Mouse (Mus musculus) intestine, embryonic 14.5 days (tissue): ENCODE data around the gene Kcnj4. TPM values are rescaled to one million over a fixed set of nuclear protein-coding genes. Genes with fewer than 3 reads are reported as not detected.

Experiments used
- ATAC-seq: fragments of 200-750 bp; cut with Nextera tagmentation; replicated peaks from 2 replicates; pipeline ENCODE4 v1.8.0; 2017; ENCODE audit warnings: low read depth, moderate number of reproducible peaks, moderate TSS enrichment, moderate library complexity; ENCODE audit not compliant: low FRiP score, low TSS enrichment
- DNase-seq: peaks from one replicate; pipeline ENCODE4 v3.0.0-alpha.2; 2018; ENCODE audit warnings: low spot score
- H3K27ac ChIP-seq: fragments of 300-500 bp; sonication (generic); 2 replicates; pipeline ENCODE4 v1.5.1; 2014; ENCODE audit warnings: low read depth, mild to moderate bottlenecking, control low read depth
- H3K27me3 ChIP-seq: fragments of 300-500 bp; sonication (generic); replicated peaks from 2 replicates; pipeline ENCODE4 v1.6.1; 2014; ENCODE audit warnings: low read length, control low read depth; ENCODE audit not compliant: control insufficient read depth, insufficient read depth
- H3K36me3 ChIP-seq: fragments of 300-500 bp; sonication (generic); 2 replicates; pipeline ENCODE4 v1.6.1; 2014; ENCODE audit warnings: low read length, control low read depth; ENCODE audit not compliant: control insufficient read depth, insufficient read depth
- H3K4me1 ChIP-seq: fragments of 300-500 bp; sonication (generic); replicated peaks from 2 replicates; pipeline ENCODE4 v1.6.1; 2014; ENCODE audit warnings: low read length, control low read depth, mixed read lengths; ENCODE audit not compliant: control insufficient read depth, insufficient read depth
- H3K4me2 ChIP-seq: fragments of 300-500 bp; sonication (generic); 2 replicates; pipeline ENCODE4 v1.6.1; 2014; ENCODE audit warnings: low read length
- H3K4me3 ChIP-seq: fragments of 300-500 bp; sonication (generic); 2 replicates; pipeline ENCODE4 v1.5.1; 2014; ENCODE audit warnings: low read depth, low read length, control low read depth, mixed read lengths
- H3K9ac ChIP-seq: fragments of 300-500 bp; sonication (generic); 2 replicates; pipeline ENCODE4 v1.6.1; 2014; ENCODE audit warnings: mild to moderate bottlenecking, low read length
- H3K9me3 ChIP-seq: fragments of 300-500 bp; sonication (generic); 2 replicates; pipeline ENCODE4 v1.6.1; 2016; ENCODE audit warnings: low read length, control low read depth; ENCODE audit not compliant: control insufficient read depth
- WGBS: fragments of 180-500 bp; shearing (Covaris S2); extraction: QIAGEN DNeasy Blood & Tissue Kit; methylation state at CpG from one replicate; pipeline ENCODE4 v1.1.7; 2014; 5-methylcytosine and 5-hydroxymethylcytosine counted together
- polyA plus RNA-seq: library from polyadenylated mRNA; unstranded; fragments of >200 nt; fragmentation: Nextera tagmentation; extraction: Ambion mirVana; gene quantifications from 2 replicates; pipeline ENCODE4 v1.2.1, GENCODE M21; 2014

Kcnj4 gene
- polyA plus RNA-seq, 1 experiment from 2014 or later, result 0.08 TPM

GRCm38 (mm10) chr15:79441331-79442256 lies 63.4 kb downstream of the Kcnj4 start:
- peak overlapping the region; percentile 83 for H3K4me3 ChIP-seq

DNA sequence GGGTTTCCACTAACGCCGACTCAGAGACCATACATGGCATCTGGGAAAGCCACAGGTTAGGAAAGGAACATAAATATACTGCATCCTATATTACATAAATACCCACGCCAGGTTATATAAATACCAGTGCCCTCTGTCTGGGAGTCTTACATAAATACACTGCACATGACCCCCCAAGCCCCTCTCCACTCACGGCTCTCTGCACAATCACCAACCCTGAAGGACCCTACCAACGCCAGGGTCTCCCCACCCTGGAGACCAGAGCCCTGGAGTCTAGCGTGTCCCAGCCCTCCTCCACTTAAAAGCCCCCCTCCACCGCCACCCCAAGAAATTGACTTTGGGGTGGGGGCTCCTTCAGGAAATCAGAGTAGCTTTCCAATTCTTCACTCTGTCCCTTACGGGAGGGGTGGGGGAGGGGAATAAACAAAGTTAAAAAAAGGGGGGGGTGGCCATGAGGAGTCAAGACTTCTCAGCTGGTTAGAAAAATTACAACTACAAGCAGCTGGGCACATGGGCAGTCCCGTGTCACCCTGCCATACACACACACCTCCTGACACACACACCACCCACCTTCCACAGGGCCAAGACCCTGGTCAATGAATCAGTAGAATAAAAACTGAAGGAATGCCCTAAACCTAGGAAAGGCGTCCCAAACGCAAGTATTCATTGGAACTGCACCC lies 64.2 kb downstream of the Kcnj4 start:
- peaks cover 28% of the 10 kb centered on the region for H3K36me3 ChIP-seq
- no peaks in the 10 kb centered on the region for H3K9me3 ChIP-seq
- H3K27me3 ChIP-seq, result no peaks in the 10 kb centered on the region
- peak; percentile 18; the same call in 1 of the 2 replicates for ATAC-seq
- WGBS, result 9% methylated on average over 11 of the region's 11 CpGs
- DNase-seq, result no peak
- peak overlapping the region; percentile 99 for H3K9ac ChIP-seq
- peak overlapping the region; percentile 83 for H3K4me3 ChIP-seq
- peak overlapping the region; percentile 93 for H3K27ac ChIP-seq
- peaks cover 58% of the 10 kb centered on the region for H3K4me1 ChIP-seq
- peak overlapping the region; percentile 90 for H3K4me2 ChIP-seq

More at GRCm38 (mm10) chr15:79441331-79442256, 63.4 kb downstream of the Kcnj4 start:
- Histone ChIP-seq H3K4me2 (peak overlapping the region; percentile 90), H3K27ac (peak overlapping the region; percentile 93), H3K9me3 (no peaks in the 10 kb centered on the region), H3K36me3 (peaks cover 20% of the 10 kb centered on the region), H3K4me1 (peaks cover 50% of the 10 kb centered on the region), H3K27me3 (no peaks in the 10 kb centered on the region), H3K9ac (peak overlapping the region; percentile 99)
- DNase-seq (peak; percentile 88), ATAC-seq (peak; percentile 67)
- WGBS, result under 1% methylated on average over 80 of the region's 107 CpGs

DNA sequence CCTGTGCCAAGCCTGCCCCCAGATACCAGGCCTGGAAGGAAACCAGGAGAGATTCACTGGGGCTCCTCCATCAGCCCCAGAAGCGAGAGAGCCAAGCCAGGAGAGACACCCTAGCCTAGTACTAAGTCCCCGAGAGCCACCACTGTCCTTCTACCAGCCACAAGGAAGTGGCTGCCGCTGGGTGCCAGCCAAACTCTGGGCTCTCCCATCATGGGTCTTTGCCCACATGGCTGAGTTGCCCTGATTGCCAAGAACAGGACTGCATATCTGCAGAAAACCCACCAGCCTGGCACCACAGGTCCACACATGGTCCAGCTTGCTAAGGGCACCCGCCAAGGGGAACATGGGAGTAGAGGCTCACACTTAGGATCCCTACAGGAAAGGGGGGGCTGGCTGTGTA lies 64.8 kb downstream of the Kcnj4 start:
- Histone ChIP-seq H3K27ac (no peak overlapping the region), H3K4me1 (peaks cover 63% of the 10 kb centered on the region), H3K9ac (peak overlapping the region; percentile 99; the same call in 1 of the 2 replicates)

DNA sequence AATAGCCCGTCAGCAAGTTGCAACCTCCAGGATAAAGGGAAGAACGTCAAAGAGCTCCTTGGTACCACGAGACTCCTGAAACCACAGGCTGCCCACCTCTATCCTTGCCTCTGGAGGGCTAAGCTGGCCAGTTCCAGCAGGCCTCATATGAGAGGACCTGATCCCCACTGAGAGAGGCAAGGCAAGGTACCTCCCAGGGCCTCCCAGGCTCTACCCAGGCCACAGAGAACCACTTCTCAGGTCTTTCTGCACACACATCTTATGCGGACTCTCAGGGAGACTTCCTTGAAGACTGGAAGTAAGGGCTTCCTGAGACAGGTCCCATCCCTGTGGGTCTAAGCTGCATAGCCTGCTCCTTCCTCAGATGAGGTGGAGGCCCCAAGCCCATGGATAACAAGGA lies 65.7 kb downstream of the Kcnj4 start:
- WGBS, result 55% methylated on average over 4 of the region's 4 CpGs
- peaks cover 64% of the 10 kb centered on the region for H3K4me1 ChIP-seq
- H3K9ac ChIP-seq, result no peak overlapping the region
- peak overlapping the region; percentile 90; the same call in 1 of the 2 replicates for H3K4me2 ChIP-seq
- peaks cover 40% of the 10 kb centered on the region for H3K36me3 ChIP-seq
- H3K9me3 ChIP-seq, result no peaks in the 10 kb centered on the region
- H3K27me3 ChIP-seq, result no peaks in the 10 kb centered on the region
- no peak overlapping the region for H3K27ac ChIP-seq
- H3K4me3 ChIP-seq, result no peak overlapping the region
- DNase-seq, result no peak
- no peak for ATAC-seq

More for the DNA sequence above, 64.8 kb downstream of the Kcnj4 start:
- Histone ChIP-seq H3K9me3 (no peaks in the 10 kb centered on the region), H3K4me3 (peak overlapping the region; percentile 83; the same call in 1 of the 2 replicates), H3K27me3 (no peaks in the 10 kb centered on the region), H3K36me3 (peaks cover 33% of the 10 kb centered on the region), H3K4me2 (peak overlapping the region; percentile 90)
- WGBS, result 68% methylated on average over 4 of the region's 4 CpGs
- no peak for DNase-seq
- no peak for ATAC-seq

DNA sequence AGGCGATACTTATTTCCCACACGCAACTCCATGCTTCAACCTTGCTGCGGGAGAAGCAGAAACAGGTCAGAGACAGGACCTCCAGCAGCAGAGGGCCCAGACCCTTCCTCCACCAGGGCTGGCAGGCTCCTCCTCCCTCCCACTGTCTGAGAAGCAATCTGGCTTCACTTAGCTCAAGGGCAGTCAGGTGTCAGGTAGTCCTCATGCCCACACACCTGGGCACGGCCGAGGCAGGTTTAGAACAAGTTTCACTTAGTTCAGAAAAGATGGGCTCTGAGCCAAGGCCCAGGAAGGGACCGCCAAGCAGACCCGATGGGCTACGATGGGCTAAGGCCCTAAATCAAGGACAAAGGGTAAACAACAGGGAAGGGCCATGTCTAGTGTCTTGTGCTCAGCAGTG lies 66.2 kb downstream of the Kcnj4 start:
- H3K9me3 ChIP-seq, result 0 out of 2 replicates have a peak, but pooled peaks cover 2% of the 10 kb centered on the region
- ATAC-seq (no peak), DNase-seq (no peak)
- peaks cover 64% of the 10 kb centered on the region for H3K4me1 ChIP-seq
- H3K9ac ChIP-seq, result no peak overlapping the region
- peaks cover 45% of the 10 kb centered on the region for H3K36me3 ChIP-seq
- 0 out of 2 replicates have a peak overlapping the region, but pooled peaks have one; percentile 38 for H3K27ac ChIP-seq
- 0 out of 2 replicates have a peak overlapping the region, but pooled peaks have one; percentile 2 for H3K4me3 ChIP-seq
- WGBS, result 47% methylated on average over 8 of the region's 8 CpGs
- H3K27me3 ChIP-seq, result no peaks in the 10 kb centered on the region
- H3K4me2 ChIP-seq, result peak overlapping the region; percentile 90

DNA sequence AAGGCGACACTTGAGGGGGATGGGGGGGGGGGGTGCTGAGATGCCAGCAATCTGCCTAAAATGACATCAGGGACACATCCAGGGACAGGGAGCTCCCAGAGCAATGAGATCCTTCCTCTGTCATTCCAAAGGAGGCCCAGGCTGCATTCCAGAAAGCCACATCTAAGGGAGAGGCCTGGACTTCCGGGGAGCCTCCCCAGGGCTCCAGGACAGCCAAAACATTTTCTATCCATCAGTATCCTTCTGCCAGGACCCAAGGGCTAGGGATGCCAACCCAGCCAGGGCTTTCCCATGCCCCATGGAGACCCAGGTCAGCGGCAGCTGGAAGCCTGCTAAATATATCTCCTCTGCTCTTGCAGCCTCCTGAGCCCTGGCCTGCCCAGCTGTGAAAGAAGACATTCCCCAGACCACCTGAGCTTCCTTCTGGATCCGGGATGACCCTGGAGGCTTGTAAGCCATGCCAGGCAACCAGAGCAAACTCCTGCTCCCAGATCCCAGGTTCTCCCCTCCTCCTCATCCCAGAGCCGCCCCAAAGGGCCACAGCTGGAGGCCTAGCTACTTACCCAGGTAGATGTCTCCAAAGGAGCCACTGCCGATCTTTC lies 66.7 kb downstream of the Kcnj4 start:
- Histone ChIP-seq H3K9ac (no peak overlapping the region), H3K36me3 (peaks cover 45% of the 10 kb centered on the region), H3K4me2 (peak overlapping the region; percentile 90), H3K9me3 (0 out of 2 replicates have a peak, but pooled peaks cover 3% of the 10 kb centered on the region), H3K4me1 (peaks cover 64% of the 10 kb centered on the region), H3K27ac (0 out of 2 replicates have a peak overlapping the region, but pooled peaks have one; percentile 38), H3K4me3 (0 out of 2 replicates have a peak overlapping the region, but pooled peaks have one; percentile 2), H3K27me3 (no peaks in the 10 kb centered on the region)
- DNase-seq, result no peak
- 56% methylated on average over 6 of the region's 6 CpGs for WGBS
- ATAC-seq, result no peak

DNA sequence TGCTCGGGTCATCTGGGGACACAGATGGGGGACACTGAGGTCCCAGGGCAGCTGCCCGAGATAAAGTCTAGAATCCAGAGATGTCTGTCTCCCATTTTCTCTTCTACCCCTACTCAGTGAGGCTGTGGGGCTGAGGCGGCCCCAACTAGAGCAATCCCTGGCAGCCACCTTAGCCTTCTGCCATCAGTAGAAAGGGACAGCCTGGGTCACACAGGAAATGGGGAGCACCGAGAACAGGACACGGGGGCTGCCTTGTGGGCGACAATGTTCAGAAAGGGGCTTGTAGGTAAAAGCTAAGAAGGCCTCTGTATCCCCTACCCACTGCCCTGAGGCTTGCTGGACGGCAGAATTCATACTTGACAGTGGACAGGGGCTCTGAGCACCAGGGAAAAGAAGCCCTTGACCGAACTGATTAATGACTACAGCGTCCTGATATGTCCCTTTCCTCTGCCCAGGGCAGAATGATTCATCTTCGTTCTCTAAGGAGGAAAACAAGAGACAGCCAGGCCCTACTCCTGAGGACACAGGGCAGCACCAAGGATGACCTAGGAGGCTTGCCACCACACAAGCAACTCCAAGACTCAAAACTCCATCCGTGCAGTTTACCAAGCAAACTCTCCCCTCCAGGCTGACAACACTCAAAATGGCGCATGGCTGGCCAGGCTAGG lies 67.4 kb downstream of the Kcnj4 start:
- no peak overlapping the region for H3K4me2 ChIP-seq
- peaks cover 45% of the 10 kb centered on the region for H3K36me3 ChIP-seq
- H3K9ac ChIP-seq, result no peak overlapping the region
- no peak overlapping the region for H3K4me3 ChIP-seq
- WGBS, result 84% methylated on average over 12 of the region's 12 CpGs
- DNase-seq (no peak), ATAC-seq (no peak)
- 0 out of 2 replicates have a peak, but pooled peaks cover 3% of the 10 kb centered on the region for H3K9me3 ChIP-seq
- H3K4me1 ChIP-seq, result peaks cover 64% of the 10 kb centered on the region
- H3K27me3 ChIP-seq, result no peaks in the 10 kb centered on the region
- no peak overlapping the region for H3K27ac ChIP-seq
